Mouse (Mus musculus) thymus, adult 2 months (tissue): ENCODE measurements around the gene Spdye4a. TPM values are rescaled to one million over a fixed set of nuclear protein-coding genes. Genes with fewer than 3 reads are reported as not detected.

ENCODE experiments used
- DNase-seq: peaks from one replicate; pipeline ENCODE4 v3.0.0; 2021
- H3K27ac ChIP-seq: fragments of 200-500 bp; 2 replicates; pipeline ENCODE4 v1.5.1; 2012; ENCODE audit warnings: low read length, control low read depth; ENCODE audit not compliant: control insufficient read depth, insufficient read depth
- H3K27me3 ChIP-seq: fragments of 200-500 bp; 2 replicates; pipeline ENCODE4 v1.6.1; 2012; ENCODE audit warnings: mild to moderate bottlenecking, low read length, moderate library complexity, mixed read lengths; ENCODE audit not compliant: control insufficient read depth, insufficient read depth
- H3K36me3 ChIP-seq: fragments of 200-500 bp; 2 replicates; pipeline ENCODE4 v1.6.1; 2012; ENCODE audit warnings: mild to moderate bottlenecking, low read length, moderate library complexity; ENCODE audit not compliant: control insufficient read depth, insufficient read depth
- H3K4me1 ChIP-seq: fragments of 200-500 bp; replicated peaks from 2 replicates; pipeline ENCODE4 v1.6.1; 2012; ENCODE audit warnings: low read length; ENCODE audit not compliant: control insufficient read depth, insufficient read depth
- H3K4me3 ChIP-seq: fragments of 200-500 bp; 2 replicates; pipeline ENCODE4 v1.5.1; 2012; ENCODE audit warnings: mild to moderate bottlenecking, low read length, control low read depth, moderate library complexity; ENCODE audit not compliant: control insufficient read depth, insufficient read depth
- CTCF ChIP-seq: fragments of 200-500 bp; IDR thresholded peaks from 2 replicates; pipeline ENCODE4 v1.5.1; 2012; ENCODE audit warnings: mild to moderate bottlenecking, control low read depth, low read length, moderate library complexity, borderline replicate concordance; ENCODE audit not compliant: control insufficient read depth, poor library complexity, insufficient read depth; ENCODE audit errors: extremely low read depth
- POLR2A ChIP-seq: fragments of 200-500 bp; IDR thresholded peaks from 2 replicates; pipeline ENCODE4 v1.6.1; 2012; ENCODE audit warnings: mild to moderate bottlenecking, low read length, control low read depth, moderate library complexity; ENCODE audit not compliant: control insufficient read depth, poor library complexity, insufficient read depth; ENCODE audit errors: extremely low read depth
- WGBS: fragments of 180-500 bp; shearing (Covaris S2); methylation state at CpG from one replicate; pipeline ENCODE4 v1.1.7; 2018; 5-methylcytosine and 5-hydroxymethylcytosine counted together
- polyA plus RNA-seq: library from polyadenylated mRNA; depleted of rRNA; stranded (reverse); fragments of >200 nt; gene quantifications from 2 replicates; pipeline ENCODE4 v1.2.3, GENCODE M21; 2012; rRNA removed

Gene Spdye4a
- polyA plus RNA-seq: not detected in 2 replicates

- Histone ChIP-seq H3K27me3 (no peaks in the 10 kb centered on the region), H3K36me3 (no peaks in the 10 kb centered on the region), H3K4me3 (no peak within 1 kb of the TSS), H3K4me1 (no peaks in the 10 kb centered on the region), H3K27ac (no peak within 1 kb of the TSS)
- TF ChIP-seq CTCF: no peak
- TF ChIP-seq POLR2A: no peak
- no peak for DNase-seq
- 91% methylated on average over 3 of the region's 3 CpGs for WGBS
Observed at GRCm38 (mm10) chr5:143226790-143227189, at the start of gene Spdye4a. Spdye4a (minus strand) TSS chr5:143226890.

GRCm38 (mm10) chr5:143275761-143276160 is 49.1 kb upstream of the Spdye4a start:
- H3K27me3 ChIP-seq: no peaks in the 10 kb centered on the region; the same call in 1 of the 2 replicates
- H3K27ac ChIP-seq: no peak overlapping the region
- 76% methylated on average over 5 of the region's 5 CpGs for WGBS
- no peaks in the 10 kb centered on the region for H3K4me1 ChIP-seq
- no peaks in the 10 kb centered on the region for H3K36me3 ChIP-seq
- TF ChIP-seq CTCF (no peak), POLR2A (no peak)
- no peak overlapping the region for H3K4me3 ChIP-seq
- no peak for DNase-seq

GRCm38 (mm10) chr5:143272540-143273330 is 46.0 kb upstream of the Spdye4a start:
- Histone ChIP-seq H3K27me3 (no peaks in the 10 kb centered on the region; the same call in 1 of the 2 replicates), H3K36me3 (no peaks in the 10 kb centered on the region), H3K4me3 (no peak overlapping the region), H3K27ac (no peak overlapping the region), H3K4me1 (peaks cover 14% of the 10 kb centered on the region)
- TF ChIP-seq CTCF (no peak), POLR2A (no peak)
- WGBS: 48% methylated on average over 16 of the region's 16 CpGs
- DNase-seq: no peak

- H3K4me1 ChIP-seq: peaks cover 14% of the 10 kb centered on the region
- H3K4me3 ChIP-seq: no peak overlapping the region
- no peaks in the 10 kb centered on the region for H3K36me3 ChIP-seq
- TF ChIP-seq CTCF: no peak
- TF ChIP-seq POLR2A: no peak
- 43% methylated on average over 3 of the region's 3 CpGs for WGBS
- no peak for DNase-seq
- no peaks in the 10 kb centered on the region; the same call in 1 of the 2 replicates for H3K27me3 ChIP-seq
- H3K27ac ChIP-seq: no peak overlapping the region
Observed at GRCm38 (mm10) chr5:143272108-143272507, 45.4 kb upstream of the Spdye4a start.

- Histone ChIP-seq H3K4me1 (peaks cover 14% of the 10 kb centered on the region), H3K4me3 (no peak overlapping the region), H3K27me3 (no peaks in the 10 kb centered on the region; the same call in 1 of the 2 replicates), H3K27ac (no peak overlapping the region), H3K36me3 (no peaks in the 10 kb centered on the region)
- TF ChIP-seq CTCF (no peak), POLR2A (no peak)
- 90% methylated on average over 6 of the region's 6 CpGs for WGBS
- DNase-seq: no peak
Observed at GRCm38 (mm10) chr5:143271642-143272041, 45.0 kb upstream of the Spdye4a start.

GRCm38 (mm10) chr5:143270151-143270519 is 43.4 kb upstream of the Spdye4a start:
- H3K27me3 ChIP-seq: no peaks in the 10 kb centered on the region; the same call in 1 of the 2 replicates

More at GRCm38 (mm10) chr5:143270151-143270519, 43.4 kb upstream of the Spdye4a start:
- peak overlapping the region; percentile 65 for H3K4me3 ChIP-seq
- H3K27ac ChIP-seq: no peak overlapping the region
- 10% methylated on average over 12 of the region's 12 CpGs for WGBS
- no peak for TF ChIP-seq CTCF
- no peak for TF ChIP-seq POLR2A
- no peak for DNase-seq
- H3K4me1 ChIP-seq: peaks cover 14% of the 10 kb centered on the region
- H3K36me3 ChIP-seq: no peaks in the 10 kb centered on the region
